8 mouse cellular contexts compared by ENCODE assay signal in the genomic region with DNA sequence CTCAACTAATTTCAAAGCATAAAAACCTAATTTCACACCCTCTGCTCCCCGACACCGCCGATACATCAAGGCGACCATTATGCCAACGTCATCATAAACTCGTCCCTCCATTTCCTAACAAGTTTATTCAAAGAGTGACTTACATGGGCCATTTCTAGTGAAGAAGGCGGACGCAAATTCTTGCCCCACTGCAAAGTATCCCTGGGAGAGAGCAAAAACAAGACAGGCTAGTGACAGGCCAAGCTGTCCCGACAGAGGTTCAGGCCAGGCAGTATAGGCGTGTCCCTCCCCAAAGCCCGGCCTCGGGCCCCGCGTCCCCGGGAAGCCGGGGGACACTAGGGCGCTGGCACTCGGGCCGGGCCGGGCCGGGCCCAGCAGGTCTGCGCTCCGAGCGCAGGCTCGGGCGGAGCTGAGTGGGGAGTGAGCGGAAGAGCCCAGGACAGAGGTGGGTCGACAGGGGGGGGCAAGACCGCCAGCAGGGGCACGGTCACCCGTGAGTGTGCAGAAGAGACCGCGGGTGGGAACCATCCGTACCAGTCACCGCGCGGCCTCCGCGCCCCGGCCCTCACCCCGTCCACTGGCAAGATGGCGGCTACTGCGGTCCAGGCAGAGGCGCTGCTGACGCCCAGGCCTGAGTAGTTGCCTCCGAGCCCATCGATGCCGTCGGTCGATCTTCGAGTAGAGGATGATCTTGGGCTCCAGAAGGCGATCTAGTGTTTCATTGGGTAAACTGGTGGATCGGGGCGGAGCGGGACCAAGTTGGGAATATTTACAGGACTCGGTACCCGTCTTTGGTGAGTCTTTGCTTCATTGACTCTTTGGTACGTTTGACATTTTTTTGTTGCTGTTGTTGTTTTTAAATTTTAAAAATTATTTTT. TPM values are rescaled to one million over a fixed set of nuclear protein-coding genes. Genes with fewer than 3 reads are reported as not detected.
DNase-seq lines count a peak whose midpoint lies in the region; ATAC-seq lines count a peak whose summit lies in the region.

A gene (minus strand): TSS at position 693 of the 878 bp plus-strand sequence.

- H3K9me3 ChIP-seq in embryonic facial prominence, embryonic 12.5 days, result no peaks in the 10 kb centered on the region
- H3K9me3 ChIP-seq in limb, embryonic 13.5 days, result no peaks in the 10 kb centered on the region
- H3K9me3 ChIP-seq in midbrain, embryonic 16.5 days (replicated peaks; ENCODE audit: control insufficient read depth, low read length, poor library complexity, severe bottlenecking), result no peaks in the 10 kb centered on the region

- H3K4me1 ChIP-seq in embryonic facial prominence, embryonic 12.5 days, result peaks cover 14% of the 10 kb centered on the region
- H3K4me1 ChIP-seq in limb, embryonic 13.5 days, result peaks cover 32% of the 10 kb centered on the region
- peaks cover 24% of the 10 kb centered on the region for H3K4me1 ChIP-seq in midbrain, embryonic 16.5 days (ENCODE audit: control insufficient read depth, insufficient read depth, low read length)

- peak within 1 kb of the TSS; percentile 96 for H3K9ac ChIP-seq in embryonic facial prominence, embryonic 12.5 days
- H3K9ac ChIP-seq in limb, embryonic 13.5 days, result peak within 1 kb of the TSS; percentile 94
- peak within 1 kb of the TSS; percentile 95 for H3K9ac ChIP-seq in midbrain, embryonic 16.5 days (ENCODE audit: low read depth, low read length)

- H3K4me3 ChIP-seq in embryonic facial prominence, embryonic 12.5 days, result peak within 1 kb of the TSS; percentile 90
- H3K4me3 ChIP-seq in limb, embryonic 13.5 days, result peak within 1 kb of the TSS; percentile 87
- peak within 1 kb of the TSS; percentile 75 for H3K4me3 ChIP-seq in midbrain, embryonic 16.5 days (ENCODE audit: low read depth, low read length)

- ATAC-seq in embryonic facial prominence, embryonic 12.5 days (ENCODE audit: insufficient number of reproducible peaks, insufficient read depth, low FRiP score, low TSS enrichment), result peak; percentile 93
- peak; percentile 93 for ATAC-seq in limb, embryonic 13.5 days (ENCODE audit: low FRiP score, low read depth)
- peak; percentile 97 for ATAC-seq in midbrain, embryonic 16.5 days

- 0 out of 2 replicates have a peak, but pooled peaks cover under 1% of the 10 kb centered on the region for H3K36me3 ChIP-seq in embryonic facial prominence, embryonic 12.5 days
- peaks cover 1% of the 10 kb centered on the region for H3K36me3 ChIP-seq in limb, embryonic 13.5 days
- 0 out of 2 replicates have a peak, but pooled peaks cover under 1% of the 10 kb centered on the region for H3K36me3 ChIP-seq in midbrain, embryonic 16.5 days (ENCODE audit: control insufficient read depth, insufficient read depth, low read length)

- peak within 1 kb of the TSS; percentile 76 for H3K4me2 ChIP-seq in embryonic facial prominence, embryonic 12.5 days (replicated peaks)
- peak within 1 kb of the TSS; percentile 82 for H3K4me2 ChIP-seq in limb, embryonic 13.5 days (replicated peaks)
- H3K4me2 ChIP-seq in midbrain, embryonic 16.5 days (ENCODE audit: low read length), result peak within 1 kb of the TSS; percentile 87

- H3K27ac ChIP-seq in embryonic facial prominence, embryonic 12.5 days, result peak within 1 kb of the TSS; percentile 91
- H3K27ac ChIP-seq in limb, embryonic 13.5 days, result peak within 1 kb of the TSS; percentile 93
- H3K27ac ChIP-seq in midbrain, embryonic 16.5 days (ENCODE audit: low read length), result peak within 1 kb of the TSS; percentile 91

- no peaks in the 10 kb centered on the region for H3K27me3 ChIP-seq in embryonic facial prominence, embryonic 12.5 days
- H3K27me3 ChIP-seq in limb, embryonic 13.5 days, result no peaks in the 10 kb centered on the region
- no peaks in the 10 kb centered on the region for H3K27me3 ChIP-seq in midbrain, embryonic 16.5 days (ENCODE audit: control insufficient read depth, insufficient read depth, low read depth, low read length)

- DNase-seq in 3134 (ENCODE audit: extremely low read depth, insufficient read length, low spot score), result peak; percentile 95
- peak; percentile 92 for DNase-seq in adrenal gland, postnatal 25 days
- DNase-seq in heart, adult 11 months, result peak; percentile 99
- peak; percentile 91 for DNase-seq in kidney, adult 18-20 months
- DNase-seq in spleen, postnatal 10 days (ENCODE audit: low spot score in 2 of 2), result peak; percentile 91 to 97

- WGBS in embryonic facial prominence, embryonic 12.5 days, result under 1% methylated on average over 58 of the region's 58 CpGs
- WGBS in limb, embryonic 13.5 days, result under 1% methylated on average over 58 of the region's 58 CpGs
- WGBS in midbrain, embryonic 16.5 days, result under 1% methylated on average over 51 of the region's 58 CpGs

RNA-seq across cellular contexts. Expression of the gene that starts here (rescaled TPM):
- total RNA-seq in adrenal gland, postnatal 25 days (2021), result 105 and 106 TPM in 2 replicates
- polyA plus RNA-seq in embryonic facial prominence, embryonic 12.5 days (2016; fragmentation: Nextera tagmentation; extraction: Ambion mirVana), result 161 and 163 TPM in 2 replicates
- polyA plus RNA-seq in limb, embryonic 13.5 days (2015; fragmentation: Nextera tagmentation; extraction: Ambion mirVana), result 173 and 186 TPM in 2 replicates
- polyA plus RNA-seq in midbrain, embryonic 16.5 days (2015; fragmentation: Nextera tagmentation; extraction: Ambion mirVana), result 126 TPM in 2 replicates

Comparison
In these comparisons a context has a peak if more than half of its experiments do, and no peak if none do; other contexts are left out.
1. Peak in every context shown above with its lines: DNase-seq, ATAC-seq, H3K4me3 ChIP-seq and H3K27ac ChIP-seq.